Comparison of ENCODE assay signal across 15 mouse cellular contexts in genomic region chr1:190591621-190592020, GRCm38 (mm10).
"Had no signal": no experiment of that assay in that cellular context is flagged by ENCODE, and none has a peak within 500 bp of the region (broad histone marks: within the 10 kb centered on the region; RNA-seq: fewer than 3 reads in every experiment).

No protein-coding gene starts in this region.

- DNase-seq: lung, adult 18-20 months; lung, embryonic 14.5 days; lung, postnatal 10 days; lung, postnatal 4 days; midbrain, embryonic 14.5 days; right cerebral cortex, postnatal 14 days; thymus, adult 2 months; thymus, postnatal 25 days; thymus, postnatal 4 days had no signal

- H3K4me3 ChIP-seq: liver, embryonic 12.5 days; midbrain, embryonic 10.5 days; midbrain, embryonic 12.5 days; neural tube, embryonic 12.5 days; stomach, embryonic 15.5 days had no signal

- H3K4me1 ChIP-seq: liver, embryonic 12.5 days; midbrain, embryonic 10.5 days; midbrain, embryonic 12.5 days; neural tube, embryonic 12.5 days; stomach, embryonic 15.5 days had no signal

- H3K9me3 ChIP-seq: liver, embryonic 12.5 days; midbrain, embryonic 10.5 days; midbrain, embryonic 12.5 days; neural tube, embryonic 12.5 days; stomach, embryonic 15.5 days had no signal

- ATAC-seq: liver, embryonic 12.5 days; midbrain, embryonic 16.5 days had no signal

- H3K27me3 ChIP-seq: liver, embryonic 12.5 days; neural tube, embryonic 12.5 days; stomach, embryonic 15.5 days had no signal

- H3K36me3 ChIP-seq: liver, embryonic 12.5 days; midbrain, embryonic 10.5 days; midbrain, embryonic 12.5 days; neural tube, embryonic 12.5 days; stomach, embryonic 15.5 days had no signal
